Mouse (Mus musculus) kidney, postnatal 25 days (tissue): ENCODE measurements around the gene Slc11a2.
"Not testable (repeated sequence)": the region's sequence is repeated elsewhere in the genome, so short reads cannot be mapped to it uniquely, and the experiment has no call there.

Experiments used
- DNase-seq, 2 experiments: peaks; one replicate each; pipeline ENCODE4 v3.0.0; 2021; ENCODE audit warnings: mixed read lengths in 2 of 2

Slc11a2 gene

DNA sequence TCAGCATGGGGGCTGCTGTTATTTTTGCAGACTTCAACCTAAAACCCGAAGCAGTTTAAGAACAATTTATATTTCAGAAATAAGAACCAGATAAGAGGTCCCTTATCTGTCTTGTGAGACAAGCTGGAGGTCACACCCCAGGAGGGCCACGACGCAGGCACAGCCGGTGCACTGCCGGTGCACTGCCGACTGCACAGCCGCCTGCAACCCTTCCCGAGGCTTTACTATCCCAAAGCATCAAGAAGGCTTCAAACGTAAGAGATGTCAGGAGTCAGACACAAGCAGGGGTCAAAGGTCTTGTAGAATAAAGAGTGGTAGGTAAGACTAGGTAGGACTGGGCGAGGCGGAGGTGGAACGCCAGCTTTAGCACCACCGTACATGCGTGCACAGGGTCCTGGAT, 22.5 kb downstream of the Slc11a2 start:
- no peak for DNase-seq

DNA sequence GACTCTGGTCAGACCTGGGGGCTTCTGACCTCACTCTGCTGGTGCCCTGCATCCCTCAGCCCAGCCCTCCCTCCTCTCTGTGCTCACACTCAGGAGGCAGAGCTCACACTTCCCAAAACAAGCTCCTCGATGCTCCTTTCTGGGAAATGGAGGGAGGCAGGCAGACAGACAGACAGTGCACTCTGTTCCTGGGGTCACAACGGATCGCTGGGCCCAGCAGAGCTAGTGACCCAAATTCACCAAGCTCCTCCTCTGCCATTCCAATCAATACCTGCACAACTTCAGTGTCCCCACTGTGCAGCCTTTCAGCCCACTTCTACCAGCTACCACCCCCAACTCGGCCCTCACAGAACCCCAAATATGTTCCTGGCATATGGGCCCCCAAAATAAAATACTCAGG, 23.1 kb downstream of the Slc11a2 start:
- DNase-seq: no peak

DNA sequence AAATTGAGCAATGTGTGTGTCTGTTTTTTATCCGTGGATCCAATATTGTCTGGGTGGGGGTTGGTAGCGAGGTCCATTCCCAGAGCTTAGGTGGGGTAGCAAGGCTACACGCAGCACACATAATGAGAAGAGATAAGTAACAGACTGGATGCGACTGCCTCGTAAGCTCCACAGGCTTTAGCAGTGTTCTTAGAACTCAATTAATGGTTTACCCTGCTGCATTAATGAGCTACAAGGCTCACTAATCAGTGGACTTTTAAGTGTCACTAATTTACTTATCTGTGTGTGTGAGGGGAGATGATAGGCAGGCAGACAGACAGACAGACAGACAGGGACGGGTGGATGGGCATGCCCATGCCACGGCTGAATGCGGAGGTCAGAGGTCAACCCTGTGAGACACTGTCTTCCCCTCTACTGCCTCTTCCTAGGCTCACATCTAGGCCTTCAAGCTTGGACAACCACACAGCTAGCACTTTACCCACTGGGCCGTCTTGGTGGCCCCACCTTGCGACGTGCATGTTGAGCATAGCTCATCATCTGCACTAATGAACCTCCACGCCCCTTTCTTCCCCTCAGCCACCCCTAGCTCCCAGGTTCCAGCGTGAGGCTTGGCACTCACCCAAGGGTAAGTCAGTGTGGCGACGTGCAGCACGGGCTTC, 24.2 kb downstream of the Slc11a2 start:
- DNase-seq: peak; percentile 81 to 90

DNA sequence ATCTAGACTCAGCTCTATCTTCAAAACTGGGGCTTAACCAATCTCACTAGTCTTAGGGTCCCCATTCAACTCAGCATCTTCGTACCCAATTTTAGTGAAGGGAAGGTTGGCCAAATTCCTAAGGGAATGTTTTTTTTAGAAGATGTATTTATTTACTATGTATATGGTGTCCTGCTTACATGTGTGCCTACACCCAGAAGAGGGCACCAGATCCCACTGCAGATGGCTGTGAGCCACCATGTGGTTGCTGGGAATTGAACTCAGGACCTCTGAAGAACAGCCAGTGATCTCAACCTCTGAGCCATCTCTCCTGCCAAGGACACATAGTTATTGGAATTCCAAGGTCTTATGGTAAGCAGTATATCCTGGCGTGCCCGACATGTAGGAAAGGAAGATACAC, 29.3 kb downstream of the Slc11a2 start:
- DNase-seq: no peak

DNA sequence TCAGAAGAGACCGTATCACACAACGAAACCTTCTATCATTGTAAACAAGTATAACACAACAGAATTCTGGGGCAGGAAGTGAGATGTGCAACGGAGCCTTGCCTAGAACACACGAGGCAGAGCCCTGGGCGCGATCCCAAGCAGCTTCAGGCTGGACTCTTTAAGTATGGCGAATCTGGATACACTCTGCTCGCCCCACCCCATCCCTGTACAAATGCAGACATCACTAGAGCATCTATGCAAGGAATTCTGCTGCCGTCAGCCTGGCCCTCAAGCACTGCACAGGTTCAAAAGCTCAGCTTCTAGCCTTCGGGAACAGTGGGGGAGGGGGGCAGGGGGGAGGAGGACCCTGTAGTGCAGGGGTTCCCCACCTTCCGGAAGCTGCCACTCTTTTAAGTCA, 31.9 kb downstream of the Slc11a2 start:
- DNase-seq: no peak

DNA sequence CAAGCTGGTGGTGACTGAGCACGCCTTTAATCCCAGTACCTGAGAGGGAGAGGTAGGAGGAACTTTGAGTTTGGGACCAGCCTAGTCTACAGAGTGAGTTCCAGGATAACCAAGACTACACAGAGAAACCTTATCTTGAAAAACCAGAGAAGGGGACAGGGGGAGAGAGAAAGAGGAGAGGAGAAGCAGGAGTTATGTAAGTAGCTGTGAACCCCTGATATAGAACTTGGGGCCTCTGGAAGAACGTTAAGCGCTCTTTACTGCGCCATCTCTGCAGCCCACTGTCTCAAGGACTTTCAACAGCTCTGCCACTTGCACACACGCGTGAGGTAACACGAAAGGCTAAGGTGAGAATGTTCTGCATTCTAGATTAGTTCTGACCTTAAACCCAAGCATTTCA, 33.3 kb downstream of the Slc11a2 start:
- no peak for DNase-seq

DNA sequence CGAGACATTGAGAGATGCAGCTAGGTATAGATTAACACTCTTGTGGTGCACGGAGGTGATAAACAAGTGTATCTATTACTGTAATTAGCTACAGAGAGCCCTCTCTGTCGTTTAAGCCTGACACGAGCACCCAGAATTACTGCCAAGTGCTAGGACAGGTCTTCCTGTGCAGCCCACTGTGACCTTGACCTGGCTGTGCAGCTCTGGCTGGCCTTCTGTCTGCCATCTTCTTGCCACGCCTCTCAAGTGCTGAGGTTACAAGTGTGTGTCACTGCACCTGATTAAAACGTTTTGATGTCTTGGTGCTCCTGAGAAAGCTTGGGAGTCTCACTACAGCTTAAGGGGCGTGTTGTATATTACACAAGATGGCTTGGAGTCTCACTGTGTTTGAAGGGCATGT, 33.8 kb downstream of the Slc11a2 start:
- DNase-seq: peak in 1 of 2 experiments; percentile 35

DNA sequence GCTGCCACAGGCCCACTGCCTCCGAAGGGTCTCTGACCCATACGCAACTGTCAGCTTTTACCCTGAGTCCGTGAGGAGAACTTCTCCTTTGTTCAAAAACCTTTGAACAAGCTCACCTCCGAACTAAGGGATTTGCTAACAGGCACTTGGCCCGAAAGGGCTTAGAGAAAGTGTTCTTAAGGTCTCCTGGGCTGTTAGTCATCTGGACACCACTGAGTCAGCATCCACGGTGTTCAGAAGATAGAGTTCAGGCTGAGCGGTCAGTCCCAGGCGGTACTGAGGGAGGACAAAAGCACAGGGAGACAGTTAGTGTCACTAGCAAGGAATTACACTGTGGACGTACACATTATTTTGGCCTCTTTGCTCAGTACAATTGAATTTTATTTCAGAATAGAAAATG, 36.0 kb downstream of the Slc11a2 start:
- DNase-seq: peak in 1 of 2 experiments; percentile 57

DNA sequence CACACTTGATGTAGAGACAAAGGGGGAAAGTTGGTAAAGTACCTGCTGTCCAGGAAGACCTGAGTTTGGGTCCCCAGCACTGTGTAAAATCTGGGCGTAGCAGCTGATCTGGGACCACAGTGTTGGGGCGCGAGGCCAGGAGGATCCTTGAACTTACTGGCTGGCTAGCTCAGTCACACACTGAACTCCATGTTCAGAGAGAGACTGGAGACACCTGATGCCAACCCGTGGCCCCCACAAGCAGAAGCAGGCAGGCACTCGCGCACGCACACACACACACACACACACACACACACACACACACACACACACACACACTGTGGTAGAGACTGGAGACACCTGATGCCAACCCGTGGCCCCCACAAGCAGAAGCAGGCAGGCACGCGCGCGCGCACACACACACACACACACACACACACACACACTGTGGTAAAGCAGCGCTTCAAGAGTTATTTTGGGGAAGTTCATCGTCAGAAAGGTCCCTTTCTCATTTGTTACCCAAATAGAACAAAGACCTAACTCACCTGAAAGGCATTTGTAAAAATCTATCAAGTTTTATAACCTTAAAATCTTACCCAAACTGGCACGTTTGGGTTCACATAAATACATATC, 36.5 kb downstream of the Slc11a2 start:
- DNase-seq: peak in 1 of 2 experiments; percentile 40

DNA sequence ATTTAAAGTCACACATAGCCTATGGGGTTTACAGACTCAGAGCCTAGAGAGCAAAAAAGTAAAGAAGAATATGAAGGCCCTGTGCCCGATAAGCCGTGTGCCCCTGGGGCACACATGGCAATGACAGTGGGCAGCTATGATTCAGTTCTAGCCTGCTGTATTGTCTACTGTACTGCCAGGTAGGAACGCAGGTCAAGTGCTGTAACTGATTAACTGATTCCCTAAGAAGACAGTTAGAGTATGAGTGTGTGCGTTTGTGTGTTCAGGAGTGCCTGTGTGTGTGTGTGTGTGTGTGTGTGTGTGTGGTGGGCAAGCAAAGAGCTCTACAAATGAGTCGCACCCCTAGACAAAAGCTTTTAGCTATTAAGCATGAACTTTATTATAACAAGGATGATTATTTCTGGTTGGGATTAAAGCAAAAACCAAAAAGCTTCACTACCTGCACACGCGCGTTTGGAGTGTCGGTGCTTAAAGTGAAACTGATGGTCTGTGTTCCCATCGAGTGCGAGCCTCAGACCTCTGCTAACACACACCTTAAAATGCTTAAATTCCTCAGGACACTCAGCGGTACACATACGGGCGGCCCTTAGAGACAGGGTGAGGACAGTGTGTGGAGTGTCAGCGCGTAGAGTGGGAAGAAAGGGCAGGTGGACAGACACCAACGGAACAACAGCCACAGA, 37.2 kb downstream of the Slc11a2 start:
- peak in 1 of 2 experiments; percentile 32 for DNase-seq

DNA sequence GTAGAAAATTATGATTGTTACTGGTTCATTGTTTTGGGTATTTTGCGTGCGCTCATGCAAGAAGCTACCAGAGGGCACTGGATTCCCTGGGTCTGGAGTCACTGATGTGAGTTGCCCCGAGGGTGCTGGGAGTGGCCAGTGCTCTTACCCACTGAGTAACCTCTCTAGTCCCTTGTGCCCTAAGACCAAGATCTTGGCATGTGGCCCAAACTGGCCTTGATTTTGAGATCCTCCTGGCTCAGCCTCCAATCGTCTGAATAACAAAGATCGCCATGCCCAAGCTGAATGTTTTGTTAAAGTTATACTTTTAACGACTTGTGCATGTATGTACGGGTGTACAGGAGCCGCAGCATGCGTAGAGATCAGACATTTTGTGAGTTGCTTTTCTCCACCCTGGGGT, 39.2 kb downstream of the Slc11a2 start:
- DNase-seq: peak; percentile 44 to 56

DNA sequence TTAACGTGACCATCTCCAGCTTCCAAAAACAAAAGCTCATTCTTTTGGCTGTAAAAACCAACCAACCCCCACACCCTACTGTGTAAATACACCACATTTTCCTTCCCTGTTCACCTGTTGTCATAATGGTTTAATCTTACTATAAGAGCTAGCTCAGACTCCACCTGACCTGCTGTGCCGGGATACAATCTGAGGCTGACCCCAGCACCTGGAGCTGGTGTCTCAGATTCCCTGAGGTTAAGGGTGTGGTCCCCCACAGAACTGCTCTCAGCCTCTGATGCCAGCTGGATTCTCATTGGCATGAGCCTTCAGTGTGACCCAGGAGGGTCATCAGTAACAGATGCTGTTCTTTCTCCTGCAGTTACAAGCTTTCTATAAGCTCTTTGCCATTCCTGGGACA, 44.8 kb downstream of the Slc11a2 start:
- DNase-seq: peak in 1 of 2 experiments; percentile 18

DNA sequence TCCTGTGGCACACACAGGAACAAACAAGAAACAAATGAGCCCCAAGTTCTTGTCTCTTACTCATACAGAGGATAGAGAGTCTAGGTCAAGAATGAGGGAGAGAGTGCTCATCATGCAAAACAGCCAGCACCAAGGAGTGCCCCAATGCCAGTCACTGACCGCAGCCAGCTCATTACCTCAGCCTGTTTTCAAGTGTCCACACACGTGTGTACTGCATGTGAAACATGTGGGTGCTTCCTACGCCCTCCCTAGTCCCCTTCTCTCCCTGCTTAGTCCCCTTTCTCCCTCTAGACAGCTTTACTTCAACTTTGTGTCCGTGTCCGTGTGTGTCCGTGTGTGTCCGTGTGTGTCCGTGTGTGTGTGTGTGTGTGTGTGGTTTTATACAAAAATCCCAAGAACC, 45.2 kb downstream of the Slc11a2 start:
- DNase-seq: peak in 1 of 2 experiments; percentile 14

DNA sequence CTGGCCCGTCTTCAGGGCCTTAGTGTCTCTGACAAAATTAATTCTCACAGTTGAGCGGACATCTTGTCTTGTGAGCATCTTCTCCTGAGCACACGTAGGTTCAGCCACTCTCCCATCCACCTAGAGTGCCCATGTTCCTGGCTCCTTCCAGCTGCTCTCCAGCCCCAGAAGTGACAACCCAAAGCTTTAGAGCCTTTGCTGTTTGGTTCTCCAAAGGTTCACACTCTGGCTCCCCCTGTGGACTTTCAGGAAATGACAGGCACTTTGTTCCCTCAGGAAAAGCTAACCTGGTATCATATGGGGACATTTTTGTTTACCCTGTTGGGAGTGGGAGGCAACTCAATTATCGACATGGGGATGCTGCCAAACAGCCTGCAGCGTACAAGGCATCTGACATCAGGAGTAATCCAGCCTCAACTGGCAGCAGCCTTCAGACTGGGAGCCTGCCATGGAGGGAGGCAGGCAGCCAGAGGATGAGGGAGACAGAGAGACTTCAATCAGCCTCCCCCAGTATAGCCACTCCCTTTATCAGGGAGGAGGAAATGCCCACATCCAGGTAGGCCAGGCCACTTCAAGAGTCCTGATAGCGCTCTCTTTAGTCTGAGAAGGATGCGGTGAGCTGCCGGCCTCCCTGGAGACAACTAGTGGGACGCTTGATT, 46.9 kb downstream of the Slc11a2 start:
- DNase-seq: peak in 1 of 2 experiments; percentile 30

DNA sequence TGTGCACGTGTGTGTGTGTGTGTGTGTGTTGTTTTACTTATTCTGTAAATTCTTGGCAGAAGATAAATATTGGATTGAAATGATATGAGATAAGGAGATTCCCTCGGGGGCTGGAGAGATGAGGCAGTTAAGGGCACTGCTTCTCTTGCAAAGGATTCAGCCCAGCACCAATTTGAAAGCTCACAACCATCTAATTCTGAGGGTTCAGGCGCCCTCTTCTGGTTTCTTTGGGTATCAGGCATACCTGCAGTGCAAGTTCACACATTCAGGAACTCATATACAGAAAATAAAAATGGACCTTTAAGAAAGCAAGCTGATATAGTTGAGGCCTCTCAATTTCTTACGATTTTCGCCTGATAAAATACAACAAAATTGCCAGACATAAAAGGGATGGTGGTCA, 49.8 kb downstream of the Slc11a2 start:
- DNase-seq: peak; percentile 65 to 85

DNA sequence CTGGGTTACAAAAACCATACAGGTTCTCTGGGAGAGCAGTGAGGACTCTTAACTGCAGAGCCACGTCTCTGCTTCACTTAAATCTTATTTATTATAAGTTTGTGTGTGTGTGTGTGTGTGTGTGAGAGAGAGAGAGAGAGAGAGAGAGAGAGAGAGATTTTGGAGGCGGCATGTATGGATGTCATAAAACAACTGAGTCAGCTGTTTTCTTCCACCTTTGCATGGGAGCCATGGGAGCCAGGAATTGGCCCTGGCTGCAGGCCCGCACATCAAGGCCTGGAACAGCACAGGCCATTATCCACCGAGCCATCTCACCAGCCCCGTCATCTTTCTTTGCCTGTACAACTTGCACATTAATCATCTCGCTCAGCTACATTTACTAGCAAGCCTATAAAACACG, 57.8 kb downstream of the Slc11a2 start:
- DNase-seq: no peak

DNA sequence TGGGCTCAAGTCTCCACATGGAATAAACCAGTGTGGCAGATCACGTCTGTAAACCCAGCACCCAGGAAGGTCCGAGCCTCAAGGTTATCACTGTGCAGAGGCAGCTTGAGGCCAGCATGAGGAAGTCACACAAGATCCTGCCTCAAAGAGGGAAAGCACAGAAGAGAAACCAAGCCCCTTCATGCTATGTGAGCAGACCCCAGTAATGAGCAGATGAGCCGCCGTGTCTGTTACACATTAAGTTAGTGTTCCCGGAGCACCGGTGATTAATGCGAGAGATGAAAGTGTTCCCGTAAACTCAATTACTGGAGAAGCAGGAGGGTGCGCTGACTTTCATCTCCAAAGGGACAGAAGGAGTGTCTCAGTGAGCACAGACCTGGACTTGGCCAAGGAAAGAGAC, 58.9 kb downstream of the Slc11a2 start:
- DNase-seq: not testable (repeated sequence)

DNA sequence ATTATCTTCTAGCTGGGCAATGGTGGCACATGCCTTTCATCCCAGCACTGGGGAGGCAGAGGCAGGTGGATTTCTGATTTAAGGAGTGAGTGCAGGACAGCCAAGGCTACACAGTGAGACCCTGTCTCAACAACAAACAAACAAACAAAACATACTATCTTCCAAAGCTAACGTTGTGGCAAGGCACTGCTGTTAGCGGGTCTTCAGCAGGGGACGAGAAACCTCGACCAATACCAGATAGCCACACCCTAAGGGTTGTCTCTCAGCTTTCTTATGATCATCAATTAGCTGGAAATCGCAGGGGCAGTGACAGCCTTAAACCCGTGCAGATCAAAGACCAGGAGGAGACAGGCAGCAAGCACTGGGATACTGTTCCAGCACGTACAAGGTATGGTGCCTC, 60.6 kb downstream of the Slc11a2 start, which contains the start of gene Higd1c:
Higd1c (plus strand) TSS at position 301 of the 400 bp plus-strand sequence.
- no peak for DNase-seq

DNA sequence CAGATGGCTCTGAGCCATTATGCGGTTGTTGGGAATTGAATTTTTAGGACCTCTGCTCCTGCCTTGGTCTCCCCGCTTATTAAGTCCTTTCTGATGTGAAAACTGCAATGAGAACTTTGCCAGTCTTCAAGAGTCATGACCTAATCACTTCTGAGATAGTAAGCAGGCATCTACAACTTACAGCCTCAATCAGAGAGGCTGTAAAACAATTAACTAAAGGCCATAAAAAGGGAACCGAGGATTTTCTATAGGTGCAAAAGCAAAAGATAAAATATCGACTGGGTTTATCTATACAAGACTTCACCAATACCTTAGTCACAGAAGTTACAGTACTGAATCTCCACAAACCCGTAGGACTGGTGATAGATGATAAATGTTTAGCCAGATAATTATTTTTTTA, 69.0 kb downstream of the Slc11a2 start:
- no peak for DNase-seq

DNA sequence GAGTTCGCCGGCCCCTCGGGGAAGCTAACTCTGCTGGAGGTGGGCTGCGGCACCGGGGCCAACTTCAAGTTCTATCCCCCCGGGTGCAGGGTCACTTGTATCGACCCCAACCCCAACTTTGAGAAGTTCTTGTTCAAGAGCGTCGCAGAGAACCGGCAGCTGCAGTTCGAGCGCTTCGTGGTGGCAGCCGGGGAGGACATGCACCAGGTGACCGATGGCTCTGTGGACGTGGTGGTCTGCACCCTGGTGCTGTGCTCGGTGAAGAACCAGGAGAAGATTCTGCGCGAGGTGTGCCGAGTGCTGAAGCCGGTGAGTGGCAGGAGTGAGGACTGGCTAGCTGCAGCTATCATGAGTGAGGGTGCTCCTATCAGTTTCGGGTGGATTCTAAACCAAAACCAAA, 71.5 kb downstream of the Slc11a2 start:
- DNase-seq: not testable (repeated sequence)

DNA sequence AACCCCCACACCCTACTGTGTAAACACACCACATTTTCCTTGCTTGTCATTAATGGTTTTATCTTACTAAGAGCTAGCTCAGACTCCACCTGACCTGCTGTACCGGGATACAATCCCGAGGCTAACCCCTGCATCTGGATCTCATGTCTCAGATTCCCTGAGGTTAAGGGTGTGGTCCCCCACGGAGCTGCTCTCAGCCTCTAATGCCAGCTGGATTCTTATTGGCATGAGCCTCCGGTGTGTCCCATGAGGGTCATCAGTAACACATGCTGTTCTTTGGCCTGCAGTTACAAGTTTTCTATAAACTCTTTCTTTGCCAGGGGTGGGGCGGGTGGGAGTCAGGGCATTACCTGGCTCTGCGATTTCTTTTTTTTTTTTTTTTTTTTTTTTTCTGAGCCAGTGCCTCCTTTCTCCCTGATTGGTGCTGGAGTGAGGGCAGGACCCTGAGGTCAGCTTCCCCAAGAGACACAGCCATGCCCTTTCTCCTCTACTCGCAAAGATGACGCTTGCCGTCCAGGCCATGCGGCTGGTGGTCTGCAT, 72.1 kb downstream of the Slc11a2 start, which contains the start of the genes Methig1 and Mettl7a2:
Methig1 (plus strand) TSS at position 439 of the 540 bp plus-strand sequence.
Mettl7a2 (plus strand) TSS at position 490 of the 540 bp plus-strand sequence.
- peak in 1 of 2 experiments; percentile 65 for DNase-seq

DNA sequence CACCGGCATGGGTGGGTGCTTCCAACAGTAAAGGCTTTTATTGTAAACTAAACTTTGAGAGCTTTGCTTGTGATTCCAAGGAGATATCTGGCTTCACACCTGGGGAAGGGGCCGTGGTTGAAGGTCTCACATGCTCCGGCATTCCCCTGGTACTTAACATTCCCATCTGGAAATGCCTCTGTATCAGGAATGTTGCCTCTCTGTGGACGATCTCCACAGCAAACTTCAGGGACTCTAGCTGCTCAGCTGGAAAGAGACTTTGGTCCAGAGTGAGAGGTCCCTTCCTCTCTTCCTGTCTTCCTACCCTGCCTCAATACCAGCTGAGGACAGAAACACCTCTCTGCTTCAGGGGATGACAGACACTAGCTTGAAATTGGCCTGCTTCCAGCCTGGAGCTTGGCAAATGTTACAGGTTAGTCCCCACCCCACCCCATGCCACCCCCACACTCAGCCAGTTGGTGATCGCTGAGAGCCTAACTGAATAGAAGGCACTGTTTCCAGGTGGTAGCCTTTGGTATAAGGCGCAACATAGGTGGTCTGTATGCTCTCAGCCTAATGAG, 73.3 kb downstream of the Slc11a2 start:
- peak; percentile 60 to 77 for DNase-seq

DNA sequence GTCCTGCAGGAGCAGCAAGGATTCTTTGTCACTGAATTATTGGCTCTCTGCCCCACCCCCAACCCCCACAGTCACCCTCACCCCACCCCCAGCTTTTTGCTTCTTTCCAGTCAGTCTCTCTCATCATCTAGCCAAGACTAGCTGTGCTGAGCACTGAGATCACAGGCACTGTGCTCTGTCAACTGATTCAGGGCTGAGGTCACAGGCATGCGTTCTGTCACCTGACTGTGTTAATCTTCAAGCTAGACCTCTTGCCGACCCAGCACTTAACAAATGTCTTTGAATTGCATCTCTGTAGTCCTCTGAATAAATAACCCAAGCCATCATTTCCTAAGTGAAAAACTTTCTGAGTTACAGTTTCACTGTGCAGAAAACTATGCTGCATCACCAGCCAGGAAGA, 75.4 kb downstream of the Slc11a2 start:
- DNase-seq: peak; percentile 77 to 91
